Mouse (Mus musculus) hindlimb bud, embryonic 11.5 days (tissue): ENCODE results near the gene Cdv3.

Experiments
- DNase-seq: peaks from one replicate; pipeline ENCODE4 v3.0.0-alpha.2; 2012; ENCODE audit warnings: low read depth, low spot score; ENCODE audit errors: extremely low spot score

Gene Cdv3

DNA sequence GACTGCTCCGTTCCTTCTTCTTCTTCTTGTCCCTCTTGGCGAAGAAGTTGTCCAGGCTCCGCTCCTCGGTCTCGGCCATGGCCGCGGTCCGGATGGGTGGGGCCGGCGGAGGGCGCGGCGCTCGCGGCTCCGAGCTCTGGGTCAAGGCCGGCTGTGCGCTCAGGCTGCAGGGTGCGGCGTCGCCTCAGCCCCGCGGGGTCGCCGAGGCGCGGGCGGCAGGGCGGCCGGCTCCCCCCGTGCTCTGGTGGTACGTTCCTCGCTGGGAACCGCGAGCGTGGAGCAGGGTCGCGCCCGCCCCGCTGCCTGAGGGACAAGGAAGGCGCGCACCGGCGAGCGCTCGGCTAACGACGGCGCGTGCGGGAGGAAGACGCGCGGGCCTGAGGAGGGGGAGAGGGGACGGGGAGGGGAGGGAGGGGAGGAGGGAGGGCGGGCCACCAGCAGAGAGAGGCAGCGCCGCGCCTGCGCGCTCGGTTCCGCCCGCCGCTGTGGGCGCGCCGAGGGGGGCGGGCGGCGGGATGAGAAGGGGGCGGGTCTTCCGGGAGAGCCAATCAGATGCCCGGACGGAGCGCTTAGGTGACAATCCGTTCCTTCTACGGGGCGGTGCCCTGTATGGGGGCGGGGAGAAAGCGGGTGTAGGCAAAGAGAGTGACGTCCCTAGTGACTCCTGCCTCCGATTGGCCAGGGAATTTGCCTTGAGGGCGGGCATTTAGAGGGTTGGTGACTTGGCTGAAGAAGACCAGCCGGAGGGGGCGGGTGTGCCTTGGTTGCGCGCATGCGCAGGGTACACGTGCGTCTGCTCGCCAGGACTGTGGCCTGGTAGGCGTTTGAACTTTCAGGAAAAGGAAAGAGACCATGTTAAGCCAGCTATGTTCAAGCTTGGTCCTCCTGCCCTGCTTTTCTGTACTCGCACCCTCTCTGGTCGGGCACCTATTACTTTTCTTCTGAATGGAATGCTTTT, at the start of gene Cdv3:
TSS of gene Cdv3 (minus strand) at position 551 of the 958 bp plus-strand sequence.
- peak; percentile 98 for DNase-seq

- no peak for DNase-seq
These were observed 47.8 kb upstream of the Cdv3 start for GRCm38 (mm10) chr9:103413457-103413856.

GRCm38 (mm10) chr9:103409119-103409518, 43.5 kb upstream of the Cdv3 start:
- no peak for DNase-seq

DNA sequence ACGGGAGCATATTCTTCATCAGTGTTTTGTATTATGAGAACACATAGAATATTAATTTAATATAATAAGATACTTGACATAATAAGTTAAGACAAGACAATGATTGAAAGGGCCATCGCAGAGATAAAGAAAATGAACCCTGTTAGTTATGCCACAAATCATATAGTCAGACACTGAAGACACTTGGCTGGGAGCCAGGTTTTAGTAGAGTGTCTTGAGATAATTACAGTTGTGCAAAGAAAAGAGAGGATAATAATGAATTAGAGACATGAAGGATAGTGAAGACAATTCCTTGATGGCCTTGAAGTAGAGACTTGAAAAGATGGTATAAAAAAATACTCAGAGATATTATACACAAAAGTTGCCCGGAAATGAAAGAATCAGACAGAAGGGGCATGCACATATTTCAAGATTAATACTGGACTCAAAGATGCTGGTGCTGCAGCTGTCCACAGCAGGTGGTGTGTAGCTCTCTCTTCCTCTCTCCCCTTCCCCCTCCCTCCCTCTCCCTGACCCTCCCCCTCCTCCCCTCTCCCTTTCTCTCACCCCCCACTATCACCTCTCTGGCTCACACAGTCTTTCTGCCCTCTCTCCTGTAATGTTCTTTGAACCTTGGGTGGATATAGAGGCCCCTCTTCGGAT, 42.6 kb upstream of the Cdv3 start:
- DNase-seq: no peak

- DNase-seq: no peak
These were observed 37.8 kb upstream of the Cdv3 start for GRCm38 (mm10) chr9:103403331-103403973.

- peak; percentile 50 for DNase-seq
These were observed 33.0 kb upstream of the Cdv3 start for GRCm38 (mm10) chr9:103398509-103399157.

GRCm38 (mm10) chr9:103393256-103393655, 27.6 kb upstream of the Cdv3 start:
- no peak for DNase-seq

- no peak for DNase-seq
These were observed 26.2 kb upstream of the Cdv3 start for GRCm38 (mm10) chr9:103391796-103392372.

GRCm38 (mm10) chr9:103389261-103389660, 23.6 kb upstream of the Cdv3 start:
- DNase-seq: no peak

DNA sequence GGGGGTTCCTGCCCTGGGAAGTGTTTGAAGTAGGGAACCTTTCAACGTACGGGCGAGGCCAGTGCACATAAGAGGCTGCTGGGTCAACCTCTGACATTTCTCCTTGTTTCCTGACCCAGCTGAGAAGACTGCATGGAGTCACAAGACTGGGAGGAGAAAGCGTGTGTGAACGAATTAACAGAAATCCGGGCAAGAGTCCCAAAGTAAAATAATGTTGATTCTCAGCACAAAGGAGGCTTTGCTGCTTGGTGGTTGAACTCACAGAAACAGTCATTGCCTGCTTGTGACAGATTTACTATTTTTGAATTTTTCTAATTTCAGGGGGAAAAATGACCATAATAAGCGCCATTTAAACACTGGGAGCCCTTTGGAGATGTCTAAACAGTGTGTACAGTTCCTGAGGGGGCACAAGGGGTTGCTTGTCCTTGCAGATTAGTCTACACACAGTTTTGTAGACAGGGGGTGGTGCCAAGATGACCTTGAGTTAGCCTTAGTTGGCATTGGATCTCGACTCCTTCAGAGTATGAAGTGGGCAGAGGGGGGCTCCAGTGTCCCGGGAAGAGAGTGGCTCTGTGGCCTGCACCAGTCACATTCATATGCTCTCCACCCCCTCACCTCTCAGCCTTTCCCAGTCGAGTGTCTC, 21.5 kb upstream of the Cdv3 start:
- no peak for DNase-seq

DNA sequence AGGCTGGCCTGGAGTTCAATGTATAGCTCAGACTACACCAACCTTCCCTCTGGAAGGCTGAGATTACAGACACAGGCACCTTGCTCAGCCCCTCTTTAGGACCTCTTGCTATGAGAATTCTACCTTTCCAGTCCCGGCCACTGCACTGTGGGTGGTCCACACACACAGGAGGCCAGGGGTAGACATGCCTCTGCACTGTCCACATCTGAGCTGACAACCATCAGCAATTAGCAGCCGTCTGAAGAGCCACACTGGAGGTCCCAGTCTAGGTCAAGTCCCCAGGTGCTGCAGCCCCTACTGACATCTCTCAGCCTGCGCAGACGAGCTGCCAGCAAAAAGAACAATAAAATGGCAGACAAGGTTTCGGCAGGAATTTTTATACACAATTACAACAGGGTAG, 20.9 kb upstream of the Cdv3 start:
- DNase-seq: no peak

DNA sequence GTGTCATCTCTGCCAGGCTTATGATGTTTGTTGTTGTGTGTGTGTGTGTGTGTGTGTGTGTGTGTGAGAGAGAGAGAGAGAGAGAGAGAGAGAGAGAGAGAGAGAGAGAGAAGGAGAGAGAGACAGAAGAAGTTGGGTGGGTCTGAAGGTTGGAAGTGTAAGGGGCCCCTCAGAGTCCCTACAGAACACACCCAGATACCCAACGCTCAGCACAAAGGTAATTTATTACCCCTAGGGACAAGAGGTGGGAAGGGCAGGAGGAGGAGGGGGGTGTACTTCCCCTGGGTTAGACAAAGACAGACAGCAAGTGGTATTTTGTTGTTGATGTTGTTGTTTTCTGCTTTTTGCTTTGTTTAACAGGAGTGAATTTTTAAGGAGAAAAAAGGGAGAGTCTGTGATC, 20.0 kb upstream of the Cdv3 start:
- DNase-seq: no peak

GRCm38 (mm10) chr9:103384141-103384796, 18.6 kb upstream of the Cdv3 start:
- no peak for DNase-seq

DNA sequence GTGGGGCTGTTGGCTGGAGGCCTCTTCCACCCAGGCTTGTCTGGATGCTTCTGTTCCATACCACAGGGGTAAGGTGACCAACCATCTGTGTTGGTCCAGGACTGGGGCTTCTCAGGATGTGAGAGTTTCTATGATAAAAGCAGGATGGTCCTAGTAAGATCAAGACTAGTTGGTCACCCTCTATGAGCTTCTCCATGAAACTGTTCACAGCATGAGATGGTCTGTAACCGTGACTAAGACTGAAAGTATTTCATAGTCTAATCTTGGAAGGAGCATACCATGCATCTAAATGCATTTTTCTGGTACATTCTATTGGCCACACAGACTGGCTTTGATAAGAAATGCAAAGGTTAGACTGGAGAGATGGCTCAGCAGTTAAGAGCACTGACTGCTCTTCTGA, 17.9 kb upstream of the Cdv3 start:
- DNase-seq: no peak

- DNase-seq: no peak
These were observed 17.3 kb upstream of the Cdv3 start for GRCm38 (mm10) chr9:103382989-103383388.

DNA sequence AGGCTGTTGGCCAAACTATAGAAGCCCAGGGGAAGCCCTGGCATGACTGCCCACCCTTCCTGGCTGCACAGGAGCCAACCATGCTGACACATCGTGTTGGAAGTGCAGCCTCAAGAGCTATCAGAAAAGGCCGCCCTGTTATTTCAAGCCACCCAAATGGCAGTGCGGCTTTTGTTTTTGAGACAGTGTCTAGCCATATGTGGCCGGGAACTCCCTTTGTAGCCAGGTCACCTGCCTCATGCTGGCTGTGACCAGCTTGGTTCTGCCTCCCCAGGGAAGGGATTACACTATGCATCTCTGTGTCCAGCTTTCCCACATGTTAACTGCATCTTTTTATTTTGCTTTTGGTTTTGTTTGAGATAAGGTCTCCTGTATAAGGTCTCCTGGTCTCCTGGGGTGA, 14.9 kb upstream of the Cdv3 start:
- no peak for DNase-seq

DNA sequence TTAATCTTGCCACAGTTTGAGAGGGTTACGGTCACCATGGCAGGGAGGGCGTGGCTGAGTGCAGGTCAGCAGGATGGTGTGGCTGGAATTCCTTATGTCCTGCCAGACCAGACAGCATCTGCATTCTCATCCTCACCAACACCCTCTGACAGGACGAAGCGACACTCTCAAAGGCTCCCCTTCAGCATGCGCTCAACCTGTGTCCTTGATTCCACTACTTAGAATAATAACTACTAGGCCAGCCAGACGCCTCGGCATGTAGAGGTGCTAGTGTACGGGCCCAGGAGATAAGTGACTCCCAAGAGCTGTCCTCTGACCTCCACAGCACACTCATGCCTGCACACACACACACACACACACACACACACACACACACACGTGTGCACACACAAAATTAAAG, 13.6 kb upstream of the Cdv3 start:
- DNase-seq: no peak

DNA sequence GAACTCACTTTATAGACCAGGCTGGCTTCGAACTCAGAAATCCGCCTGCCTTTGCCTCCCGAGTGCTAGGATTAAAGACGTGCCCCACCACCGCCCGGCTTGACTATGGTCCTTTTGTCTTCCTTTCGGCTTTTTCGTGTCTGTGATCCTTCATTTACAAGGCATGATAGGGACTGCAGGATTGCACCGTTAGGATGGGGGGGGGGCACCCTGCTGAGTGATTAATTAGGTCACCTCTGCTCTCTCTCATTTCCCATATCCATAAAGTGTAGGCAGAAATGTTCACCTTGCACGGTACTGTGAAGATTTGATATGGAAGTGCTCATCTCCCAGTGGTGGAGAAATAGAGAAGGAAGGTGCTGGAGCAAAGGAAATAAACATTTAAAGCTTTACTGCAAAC, 13.0 kb upstream of the Cdv3 start:
- no peak for DNase-seq

- DNase-seq: no peak
These were observed 11.0 kb upstream of the Cdv3 start for GRCm38 (mm10) chr9:103376346-103377320.
